Mouse (Mus musculus): ENCODE results near the gene Mxd4. TPM values are rescaled to one million over a fixed set of nuclear protein-coding genes. Genes with fewer than 3 reads are reported as not detected.

Gene Mxd4
- polyA plus RNA-seq (2012; rRNA removed) = 147 and 188 TPM in 2 replicates

DNA sequence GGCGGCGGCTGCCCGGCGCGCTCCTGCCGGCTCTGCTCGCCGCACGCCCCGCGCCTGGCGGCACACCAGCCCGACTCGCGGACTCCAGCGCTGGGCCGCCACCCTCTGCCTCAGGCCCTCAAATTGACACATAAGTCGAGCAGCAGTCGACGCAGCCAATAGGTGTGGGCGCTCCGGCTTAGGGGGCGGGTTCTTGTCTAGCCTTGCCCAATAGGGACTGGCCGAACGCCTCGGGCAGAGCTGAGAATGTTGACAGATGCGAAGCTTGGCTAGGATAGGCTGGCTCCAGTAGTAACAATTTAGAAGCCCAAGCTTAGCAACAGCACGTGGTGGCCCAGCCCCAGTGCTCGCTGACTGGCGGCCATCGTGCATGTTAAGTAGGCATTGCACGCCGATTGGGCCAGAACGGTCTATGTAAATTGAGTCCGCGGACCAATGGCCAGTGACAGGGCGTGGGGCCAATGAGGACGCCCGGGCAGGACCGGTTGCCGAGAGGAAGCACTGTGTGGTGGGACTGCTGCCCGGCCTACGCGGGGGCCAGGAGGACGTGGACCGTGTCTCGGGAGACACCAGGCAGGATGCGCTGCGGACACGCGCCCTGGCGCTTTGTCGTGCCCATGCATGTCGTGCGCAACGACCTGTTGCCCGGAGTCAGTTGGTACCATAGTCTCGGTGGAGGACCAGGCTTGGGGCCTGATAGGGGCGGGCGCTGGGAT lies at the start of gene Mxd4:
Gene Mxd4, minus strand, starts transcription at position 120 of the 716 bp plus-strand sequence.
- 0 out of 2 replicates have a peak, but pooled peaks cover under 1% of the 10 kb centered on the region for H3K36me3 ChIP-seq (ENCODE audit: control insufficient read depth, insufficient read depth, low read length)
- under 1% methylated on average over 59 of the region's 60 CpGs for WGBS

DNA sequence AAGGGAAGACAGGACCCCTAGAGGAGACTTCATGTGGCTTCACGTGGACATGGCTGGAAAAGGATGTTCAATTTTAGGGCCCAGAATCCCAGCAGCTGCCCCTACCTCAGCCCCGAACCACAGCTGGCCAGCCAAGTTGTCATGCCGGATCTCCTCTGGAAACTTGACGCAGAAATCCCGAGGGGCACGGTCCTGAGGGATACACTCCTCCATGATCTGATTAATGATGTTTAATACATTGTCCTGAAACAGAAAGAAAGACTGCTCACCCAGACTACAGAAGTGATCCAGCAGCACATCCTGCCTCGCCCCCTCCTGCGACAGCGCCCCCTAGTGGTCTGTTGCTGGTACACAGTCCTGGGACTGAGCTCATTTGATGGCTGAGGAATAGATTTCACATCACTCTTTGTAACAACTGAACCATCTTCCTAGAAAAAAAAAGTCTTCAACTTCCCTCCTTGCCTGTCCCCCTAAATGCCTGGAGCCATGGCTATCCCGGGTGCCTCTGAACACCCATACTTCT lies 48.4 kb upstream of the Mxd4 start:
- Histone ChIP-seq H3K36me3 (ENCODE audit: control insufficient read depth, insufficient read depth, low read length) (no peaks in the 10 kb centered on the region), H3K27me3 (ENCODE audit: control insufficient read depth, insufficient read depth, low read length) (no peaks in the 10 kb centered on the region), H3K27ac (ENCODE audit: insufficient read depth, low read length) (no peak overlapping the region), H3K4me3 (ENCODE audit: extremely low read depth, insufficient read depth, insufficient read length) (no peak overlapping the region), H3K4me1 (ENCODE audit: control insufficient read depth, insufficient read depth, insufficient read length) (peaks cover 28% of the 10 kb centered on the region)
- TF ChIP-seq CTCF (IDR thresholded peaks at IDR 0.05; ENCODE audit: extremely low read depth, insufficient read depth, insufficient read length, insufficient replicate concordance) (peak; percentile 96), POLR2A (IDR thresholded peaks at IDR 0.05; ENCODE audit: low read depth, low read length) (no peak)
- WGBS = 58% methylated on average over 10 of the region's 10 CpGs
- peak; percentile 36 to 55 for DNase-seq (ENCODE audit: low read depth in 1 of 2, low spot score in 2 of 2)

More for the DNA sequence above, at the start of gene Mxd4:
- Histone ChIP-seq H3K27ac (ENCODE audit: insufficient read depth, low read length) (peak within 1 kb of the TSS; percentile 97), H3K4me1 (ENCODE audit: control insufficient read depth, insufficient read depth, insufficient read length) (peaks cover 29% of the 10 kb centered on the region; the same call in 1 of the 2 replicates), H3K4me3 (ENCODE audit: extremely low read depth, insufficient read depth, insufficient read length) (peak within 1 kb of the TSS; percentile 82), H3K27me3 (ENCODE audit: control insufficient read depth, insufficient read depth, low read length) (no peaks in the 10 kb centered on the region)
- TF ChIP-seq CTCF (IDR thresholded peaks at IDR 0.05; ENCODE audit: extremely low read depth, insufficient read depth, insufficient read length, insufficient replicate concordance) (no peak), POLR2A (IDR thresholded peaks at IDR 0.05; ENCODE audit: low read depth, low read length) (peak; percentile 98)
- DNase-seq (ENCODE audit: low read depth in 1 of 2, low spot score in 2 of 2) = peak; percentile 98

DNA sequence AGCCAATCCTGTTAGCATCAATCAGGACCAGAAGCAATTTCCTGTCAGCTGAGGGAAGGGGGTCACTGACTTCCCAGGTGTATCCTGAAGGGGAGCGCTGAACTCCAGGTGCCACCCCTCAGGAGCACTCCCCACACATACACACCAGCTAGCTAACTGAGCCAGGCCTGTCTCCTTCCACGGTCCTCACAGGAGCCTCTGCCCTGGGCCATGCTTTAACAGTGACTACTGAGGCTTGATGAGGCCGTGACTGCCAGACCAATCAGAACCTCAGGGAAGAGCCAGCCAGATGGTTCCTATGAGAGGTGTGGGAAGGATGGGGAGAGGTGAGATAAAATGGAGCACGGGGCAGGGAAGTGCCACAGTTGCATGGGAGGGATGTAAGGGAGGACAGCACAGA lies 47.5 kb upstream of the Mxd4 start:
- H3K36me3 ChIP-seq (ENCODE audit: control insufficient read depth, insufficient read depth, low read length) = no peaks in the 10 kb centered on the region
- H3K27me3 ChIP-seq (ENCODE audit: control insufficient read depth, insufficient read depth, low read length) = no peaks in the 10 kb centered on the region
- TF ChIP-seq POLR2A (IDR thresholded peaks at IDR 0.05; ENCODE audit: low read depth, low read length) (no peak), CTCF (IDR thresholded peaks at IDR 0.05; ENCODE audit: extremely low read depth, insufficient read depth, insufficient read length, insufficient replicate concordance) (no peak)
- WGBS = 90% methylated on average over 4 of the region's 4 CpGs
- peaks cover 34% of the 10 kb centered on the region for H3K4me1 ChIP-seq (ENCODE audit: control insufficient read depth, insufficient read depth, insufficient read length)
- DNase-seq (ENCODE audit: low read depth in 1 of 2, low spot score in 2 of 2) = no peak
- H3K27ac ChIP-seq (ENCODE audit: insufficient read depth, low read length) = no peak overlapping the region
- no peak overlapping the region for H3K4me3 ChIP-seq (ENCODE audit: extremely low read depth, insufficient read depth, insufficient read length)

DNA sequence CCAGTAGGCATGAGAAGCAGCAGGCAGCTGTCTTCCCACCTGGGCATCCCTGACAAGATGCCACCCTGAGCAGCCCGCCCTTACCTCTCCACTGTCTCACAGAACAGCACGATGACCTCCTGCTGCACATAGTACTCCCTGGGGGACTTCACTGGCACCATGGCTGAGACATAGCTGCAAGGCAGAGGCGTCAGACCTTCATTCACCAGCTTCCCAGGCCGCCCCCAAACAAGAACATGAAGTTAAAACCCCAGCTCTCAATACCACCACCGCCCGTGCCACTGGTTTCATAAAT lies 45.6 kb upstream of the Mxd4 start:
- H3K27me3 ChIP-seq (ENCODE audit: control insufficient read depth, insufficient read depth, low read length) = no peaks in the 10 kb centered on the region
- 49% methylated on average over 6 of the region's 6 CpGs for WGBS
- TF ChIP-seq CTCF (IDR thresholded peaks at IDR 0.05; ENCODE audit: extremely low read depth, insufficient read depth, insufficient read length, insufficient replicate concordance) = no peak
- TF ChIP-seq POLR2A (IDR thresholded peaks at IDR 0.05; ENCODE audit: low read depth, low read length) = no peak
- H3K4me1 ChIP-seq (ENCODE audit: control insufficient read depth, insufficient read depth, insufficient read length) = peaks cover 34% of the 10 kb centered on the region
- DNase-seq (ENCODE audit: low read depth in 1 of 2, low spot score in 2 of 2) = no peak
- H3K4me3 ChIP-seq (ENCODE audit: extremely low read depth, insufficient read depth, insufficient read length) = no peak overlapping the region
- H3K36me3 ChIP-seq (ENCODE audit: control insufficient read depth, insufficient read depth, low read length) = no peaks in the 10 kb centered on the region
- peak overlapping the region; percentile 53 for H3K27ac ChIP-seq (ENCODE audit: insufficient read depth, low read length)

DNA sequence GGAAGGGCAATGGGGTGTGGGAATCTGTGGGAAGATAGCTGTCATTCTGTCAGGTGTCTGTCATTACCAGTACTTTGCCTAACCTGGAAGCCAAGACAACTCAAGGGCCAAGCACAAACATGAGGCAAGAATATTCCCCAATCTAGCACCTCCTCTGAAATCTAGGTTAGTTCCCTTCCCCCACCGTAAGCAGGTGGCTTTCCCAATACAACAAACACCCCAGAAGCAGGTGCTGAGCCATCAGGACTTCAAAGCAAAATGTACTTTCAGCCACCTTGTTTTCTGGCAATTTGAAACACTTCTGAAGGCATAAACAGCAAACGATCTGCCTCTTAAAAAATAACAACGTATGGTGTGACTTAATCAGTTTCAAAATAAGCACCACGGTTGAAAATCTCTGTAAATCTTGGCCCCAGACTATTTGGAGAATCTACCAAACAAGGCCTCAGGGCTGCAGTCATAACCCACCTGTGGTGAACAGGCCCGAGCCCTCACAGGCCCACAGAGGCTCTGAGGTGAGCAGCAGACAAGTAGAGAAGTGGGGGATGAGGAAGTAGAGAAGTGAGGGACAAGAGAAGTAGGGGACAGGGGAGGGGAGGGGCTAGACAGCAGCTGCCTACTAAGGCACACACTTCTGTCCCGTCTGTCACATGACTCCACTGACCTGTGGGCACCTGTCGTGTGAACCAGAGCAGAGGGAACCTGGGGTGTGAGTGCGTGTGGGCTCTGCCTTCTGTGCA lies 45.1 kb upstream of the Mxd4 start:
- Histone ChIP-seq H3K27ac (ENCODE audit: insufficient read depth, low read length) (peak overlapping the region; percentile 53), H3K36me3 (ENCODE audit: control insufficient read depth, insufficient read depth, low read length) (no peaks in the 10 kb centered on the region), H3K4me1 (ENCODE audit: control insufficient read depth, insufficient read depth, insufficient read length) (peaks cover 34% of the 10 kb centered on the region), H3K27me3 (ENCODE audit: control insufficient read depth, insufficient read depth, low read length) (no peaks in the 10 kb centered on the region), H3K4me3 (ENCODE audit: extremely low read depth, insufficient read depth, insufficient read length) (no peak overlapping the region)
- DNase-seq (ENCODE audit: low read depth in 1 of 2, low spot score in 2 of 2) = peak in 1 of 2 experiments; percentile 10
- 22% methylated on average over 8 of the region's 8 CpGs for WGBS
- TF ChIP-seq POLR2A (IDR thresholded peaks at IDR 0.05; ENCODE audit: low read depth, low read length) = no peak
- TF ChIP-seq CTCF (IDR thresholded peaks at IDR 0.05; ENCODE audit: extremely low read depth, insufficient read depth, insufficient read length, insufficient replicate concordance) = no peak

DNA sequence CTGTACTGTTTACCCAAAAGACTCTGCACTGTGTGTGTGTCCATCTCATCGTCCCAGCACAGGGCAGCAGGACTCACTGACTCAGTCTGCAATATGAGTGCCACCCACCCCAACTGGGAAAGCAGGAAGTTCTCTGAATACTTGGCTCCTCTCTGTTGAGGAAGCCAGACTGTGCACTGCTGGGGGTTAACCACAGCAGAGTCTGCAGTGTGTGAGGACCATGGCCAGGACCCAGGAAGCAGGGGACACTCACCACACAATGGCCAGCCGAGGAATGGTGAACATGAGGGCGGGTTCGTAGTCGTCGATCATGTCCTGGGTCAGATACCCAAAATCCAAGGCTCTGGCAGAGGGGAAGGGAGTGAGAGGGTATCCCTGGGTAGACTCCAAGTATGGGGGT lies 44.4 kb upstream of the Mxd4 start:
- H3K27me3 ChIP-seq (ENCODE audit: control insufficient read depth, insufficient read depth, low read length) = no peaks in the 10 kb centered on the region
- no peaks in the 10 kb centered on the region for H3K36me3 ChIP-seq (ENCODE audit: control insufficient read depth, insufficient read depth, low read length)
- H3K27ac ChIP-seq (ENCODE audit: insufficient read depth, low read length) = peak overlapping the region; percentile 24; the same call in 1 of the 2 replicates
- WGBS = 27% methylated on average over 6 of the region's 6 CpGs
- no peak for DNase-seq (ENCODE audit: low read depth in 1 of 2, low spot score in 2 of 2)
- H3K4me1 ChIP-seq (ENCODE audit: control insufficient read depth, insufficient read depth, insufficient read length) = peaks cover 34% of the 10 kb centered on the region
- no peak overlapping the region for H3K4me3 ChIP-seq (ENCODE audit: extremely low read depth, insufficient read depth, insufficient read length)
- TF ChIP-seq CTCF (IDR thresholded peaks at IDR 0.05; ENCODE audit: extremely low read depth, insufficient read depth, insufficient read length, insufficient replicate concordance) (no peak), POLR2A (IDR thresholded peaks at IDR 0.05; ENCODE audit: low read depth, low read length) (no peak)
